Mouse (Mus musculus) liver, embryonic 14.5 days (tissue): ENCODE results near the gene Gm11634. TPM values are rescaled to one million over a fixed set of nuclear protein-coding genes. Genes with fewer than 3 reads are reported as not detected.
A peak's percentile ranks its signal among the peaks of the same experiment; 100 is the strongest.
"Not testable (repeated sequence)": the region's sequence is repeated elsewhere in the genome, so short reads cannot be mapped to it uniquely, and the experiment has no call there.

Experiments used
- ATAC-seq: fragments of 200-750 bp; cut with Nextera tagmentation; 2 replicates; pipeline ENCODE4 v1.8.0; 2017; ENCODE audit warnings: moderate number of reproducible peaks, mild to moderate bottlenecking, moderate library complexity; ENCODE audit not compliant: insufficient read depth
- DNase-seq, 3 experiments: peaks; one replicate each; pipeline ENCODE4 v3.0.0-alpha.2; 2012 to 2013; ENCODE audit warnings: low read depth in 3 of 3, low spot score in 3 of 3
- H3K27ac ChIP-seq: fragments of 300-500 bp; sonication (generic); 2 replicates; pipeline ENCODE4 v1.5.1; 2014; ENCODE audit warnings: moderate library complexity, mild to moderate bottlenecking, control low read depth, inconsistent platforms
- H3K27me3 ChIP-seq: fragments of 300-500 bp; sonication (generic); 2 replicates; pipeline ENCODE4 v1.6.1; 2014; ENCODE audit warnings: mild to moderate bottlenecking, low read length, moderate library complexity; ENCODE audit not compliant: control insufficient read depth, insufficient read depth
- H3K36me3 ChIP-seq: fragments of 300-500 bp; sonication (generic); replicated peaks from 2 replicates; pipeline ENCODE4 v1.6.1; 2014; ENCODE audit warnings: low read depth; ENCODE audit not compliant: control insufficient read depth, insufficient read depth
- H3K4me1 ChIP-seq, 2 experiments: fragments of 200-500 bp in 1 of 2; fragments of 300-500 bp in 1 of 2; sonication (generic) in 1 of 2; replicated peaks; 2 replicates each; pipeline ENCODE4 v1.6.1; 2012 to 2014; ENCODE audit warnings: antibody characterized with exemption in 1 of 2, inconsistent platforms in 1 of 2, low read length in 1 of 2; ENCODE audit not compliant: control insufficient read depth in 2 of 2, insufficient read depth in 2 of 2
- H3K4me2 ChIP-seq: fragments of 300-500 bp; sonication (generic); 2 replicates; pipeline ENCODE4 v1.6.1; 2014; ENCODE audit warnings: low read depth, mild to moderate bottlenecking, control low read depth, moderate library complexity
- H3K4me3 ChIP-seq, 2 experiments: fragments of 200-500 bp in 1 of 2; fragments of 300-500 bp in 1 of 2; sonication (generic) in 1 of 2; 2 replicates each; pipeline ENCODE4 v1.5.1; 2012 to 2014; ENCODE audit warnings: low read depth in 2 of 2, low read length in 2 of 2, mild to moderate bottlenecking in 2 of 2, control low read depth in 1 of 2, inconsistent platforms in 1 of 2, moderate library complexity in 1 of 2; ENCODE audit not compliant: insufficient read depth in 1 of 2
- H3K9ac ChIP-seq: fragments of 300-500 bp; sonication (generic); replicated peaks from 2 replicates; pipeline ENCODE4 v1.6.1; 2014; ENCODE audit warnings: mild to moderate bottlenecking, control low read depth, moderate library complexity
- H3K9me3 ChIP-seq: fragments of 300-500 bp; sonication (generic); 2 replicates; pipeline ENCODE4 v1.6.1; 2016; ENCODE audit warnings: low read length, mixed read lengths; ENCODE audit not compliant: control insufficient read depth
- CTCF ChIP-seq: IDR thresholded peaks from 2 replicates; pipeline ENCODE4 v1.5.1; 2016; ENCODE audit warnings: antibody characterized with exemption, low read depth, control low read depth
- EP300 ChIP-seq: IDR thresholded peaks from 2 replicates; pipeline ENCODE4 v1.6.1; 2016; ENCODE audit warnings: antibody characterized with exemption, low read depth
- WGBS: fragments of 180-500 bp; shearing (Covaris S2); extraction: QIAGEN DNeasy Blood & Tissue Kit; methylation state at CpG from one replicate; pipeline ENCODE4 v1.1.7; 2014; ENCODE audit not compliant: insufficient replicate concordance; 5-methylcytosine and 5-hydroxymethylcytosine counted together
- polyA plus RNA-seq, 2 experiments: library from polyadenylated mRNA; depleted of rRNA in 1 of 2; stranded (reverse) in 1 of 2; unstranded in 1 of 2; fragments of >200 nt; fragmentation: Nextera tagmentation in 1 of 2; extraction: Ambion mirVana in 1 of 2; gene quantifications; 2 replicates each; pipeline versions ENCODE4 v1.2.1 to v1.2.3; 2012 to 2014

Gm11634 gene
- polyA plus RNA-seq, 2 experiments: not detected

GRCm38 (mm10) chr11:101644591-101644990 lies 45.5 kb upstream of the Gm11634 start:
- Histone ChIP-seq H3K27ac (peak overlapping the region; percentile 54), H3K27me3 (peaks cover 4% of the 10 kb centered on the region), H3K9ac (no peak overlapping the region), H3K9me3 (no peaks in the 10 kb centered on the region), H3K4me3 (no peak overlapping the region), H3K4me2 (peak overlapping the region; percentile 18; the same call in 1 of the 2 replicates), H3K4me1 (peaks cover 0 to 7% of the 10 kb centered on the region in 2 experiments; a peak in 1 of 4 replicates), H3K36me3 (no peaks in the 10 kb centered on the region)
- TF ChIP-seq CTCF (no peak), EP300 (no peak)
- 54% methylated on average over 3 of the region's 3 CpGs for WGBS
- ATAC-seq: no peak
- no peak for DNase-seq

GRCm38 (mm10) chr11:101642931-101643330 lies 43.9 kb upstream of the Gm11634 start:
- no peaks in the 10 kb centered on the region for H3K9me3 ChIP-seq
- H3K36me3 ChIP-seq: no peaks in the 10 kb centered on the region
- TF ChIP-seq CTCF: no peak
- no peak for TF ChIP-seq EP300
- DNase-seq (no peak), ATAC-seq (no peak)
- no peak overlapping the region for H3K4me3 ChIP-seq
- H3K9ac ChIP-seq: no peak overlapping the region
- WGBS: 40% methylated on average over 5 of the region's 5 CpGs
- peaks cover 0 to 7% of the 10 kb centered on the region in 2 experiments; a peak in 1 of 4 replicates for H3K4me1 ChIP-seq
- H3K27me3 ChIP-seq: peaks cover 4% of the 10 kb centered on the region
- H3K4me2 ChIP-seq: no peak overlapping the region
- H3K27ac ChIP-seq: no peak overlapping the region; the same call in 1 of the 2 replicates

DNA sequence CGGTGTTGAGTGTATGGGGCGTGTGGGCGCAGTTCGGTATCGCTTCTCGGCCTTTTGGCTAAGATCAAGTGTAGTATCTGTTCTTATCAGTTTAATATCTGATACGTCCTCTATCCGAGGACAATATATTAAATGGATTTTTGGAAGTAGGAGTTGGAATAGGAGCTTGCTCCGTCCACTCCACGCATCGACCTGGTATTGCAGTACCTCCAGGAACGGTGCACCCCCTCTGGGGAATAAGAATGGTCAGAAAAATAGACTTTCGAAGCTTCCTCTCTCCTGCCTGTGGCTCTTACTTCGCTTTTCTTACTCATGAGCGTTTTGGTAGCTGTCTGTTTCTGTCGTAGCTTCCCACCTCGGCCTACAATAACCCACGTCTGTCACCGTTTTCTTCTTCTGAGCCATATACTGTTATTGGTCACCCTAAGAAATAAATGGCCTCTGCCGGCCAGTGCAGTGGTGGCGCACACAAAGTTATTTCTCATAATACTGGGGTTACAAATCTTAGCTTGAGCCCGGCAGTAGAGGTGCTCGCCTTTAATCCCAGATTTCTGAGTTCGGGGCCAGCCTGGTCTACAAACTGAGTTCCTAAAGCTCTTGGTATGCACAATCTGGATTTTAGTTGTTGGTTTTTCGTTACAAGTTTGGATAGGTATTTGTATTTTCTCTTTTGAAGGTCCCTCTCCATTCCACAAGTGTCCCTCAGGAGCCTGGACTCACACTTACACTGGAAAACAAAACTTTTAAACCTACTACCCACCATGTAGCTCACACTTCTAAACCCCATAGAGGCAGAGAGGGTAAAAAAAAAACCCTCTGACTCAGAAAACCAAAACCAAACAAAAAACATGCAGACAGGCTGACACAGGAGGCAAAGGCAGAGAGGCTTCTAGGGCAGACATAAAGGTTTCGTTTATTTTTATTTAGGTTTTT lies 42.9 kb upstream of the Gm11634 start:
- peak; percentile 58 to 78 (median 65) for DNase-seq
- 4% methylated on average over 13 of the region's 26 CpGs for WGBS
- H3K9ac ChIP-seq, H3K9me3 ChIP-seq, H3K4me1 ChIP-seq, H3K4me3 ChIP-seq, H3K36me3 ChIP-seq, H3K27me3 ChIP-seq: not testable (repeated sequence)
- Histone ChIP-seq H3K27ac (peak overlapping the region; percentile 23), H3K4me2 (peak overlapping the region; percentile 67; the same call in 1 of the 2 replicates)
- ATAC-seq: peak; percentile 78

- peak in 2 of 3 experiments; percentile 43 to 62 for DNase-seq
- not testable (repeated sequence) for H3K36me3 ChIP-seq, H3K9me3 ChIP-seq, H3K27me3 ChIP-seq, H3K4me1 ChIP-seq
- H3K27ac ChIP-seq: peak overlapping the region; percentile 51
- peak overlapping the region; percentile 67 for H3K4me2 ChIP-seq
- 6% methylated on average over 51 of the region's 53 CpGs for WGBS
- peak overlapping the region; percentile 37 to 57 for H3K4me3 ChIP-seq
- ATAC-seq: peak; percentile 47; the same call in 1 of the 2 replicates
- H3K9ac ChIP-seq: peak overlapping the region; percentile 61
Observed at GRCm38 (mm10) chr11:101640857-101641709, 42.0 kb upstream of the Gm11634 start.

DNA sequence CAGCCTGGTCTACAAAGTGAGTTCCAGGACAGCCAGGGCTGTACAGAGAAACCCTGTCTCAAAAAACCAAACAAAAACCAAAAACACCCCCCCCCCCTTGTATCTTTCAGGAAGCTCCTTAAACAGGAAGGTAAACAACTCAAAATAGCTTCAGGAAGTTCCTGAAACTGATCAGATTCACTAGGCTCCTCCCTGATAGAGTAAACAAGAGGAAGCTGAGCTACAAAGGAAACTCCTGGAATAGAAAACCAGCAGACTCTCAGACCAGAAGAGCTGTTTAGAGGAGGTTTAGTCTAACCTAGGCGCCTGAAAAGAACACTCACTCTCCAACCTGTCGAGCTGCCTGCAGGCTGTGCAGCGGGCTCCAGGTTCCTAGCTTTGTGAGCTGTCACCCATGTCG lies 40.7 kb upstream of the Gm11634 start:
- no peaks in the 10 kb centered on the region for H3K36me3 ChIP-seq
- H3K4me3 ChIP-seq: no peak overlapping the region
- peaks cover 0 to 6% of the 10 kb centered on the region in 2 experiments; a peak in 1 of 4 replicates for H3K4me1 ChIP-seq
- no peak overlapping the region for H3K27ac ChIP-seq
- 70% methylated on average over 4 of the region's 4 CpGs for WGBS
- H3K4me2 ChIP-seq: no peak overlapping the region
- no peak for DNase-seq
- no peak overlapping the region for H3K9ac ChIP-seq
- TF ChIP-seq EP300 (no peak), CTCF (no peak)
- peaks cover 4% of the 10 kb centered on the region for H3K27me3 ChIP-seq
- no peak for ATAC-seq
- no peaks in the 10 kb centered on the region for H3K9me3 ChIP-seq
